In genomic region chr8:91312342-91312741, GRCm38 (mm10) we compare ENCODE assay signal across 8 mouse cellular contexts. TPM values are rescaled to one million over a fixed set of nuclear protein-coding genes. Genes with fewer than 3 reads are reported as not detected.
DNase-seq lines count a peak whose midpoint lies in the region; ATAC-seq lines count a peak whose summit lies in the region.

No protein-coding gene starts in this region.

- WGBS in kidney, embryonic 14.5 days, result 69% methylated on average over 2 of the region's 2 CpGs
- WGBS in embryonic facial prominence, embryonic 10.5 days, result 81% methylated on average over 2 of the region's 2 CpGs
- WGBS in intestine, embryonic 15.5 days, result 72% methylated on average over 2 of the region's 2 CpGs
- 87% methylated on average over 2 of the region's 2 CpGs for WGBS in midbrain, embryonic 15.5 days

- H3K4me3 ChIP-seq in kidney, embryonic 14.5 days (ENCODE audit: low read length), result peak overlapping the region; percentile 66
- peak overlapping the region; percentile 84 for H3K4me3 ChIP-seq in embryonic facial prominence, embryonic 10.5 days
- H3K4me3 ChIP-seq in intestine, embryonic 15.5 days (replicated peaks), result peak overlapping the region; percentile 84
- peak overlapping the region; percentile 65 for H3K4me3 ChIP-seq in midbrain, embryonic 15.5 days

- ATAC-seq in kidney, embryonic 14.5 days (ENCODE audit: low FRiP score, low TSS enrichment), result no peak
- ATAC-seq in intestine, embryonic 15.5 days, result no peak
- no peak for ATAC-seq in midbrain, embryonic 15.5 days (replicated peaks)
- ATAC-seq in megakaryocyte-erythroid progenitor cell, adult 5-6 weeks (replicated peaks; ENCODE audit: low FRiP score, low TSS enrichment, poor library complexity, severe bottlenecking), result no peak

- no peaks in the 10 kb centered on the region for H3K36me3 ChIP-seq in kidney, embryonic 14.5 days (ENCODE audit: control insufficient read depth, insufficient read depth, low read length)
- H3K36me3 ChIP-seq in embryonic facial prominence, embryonic 10.5 days (replicated peaks), result peaks cover 7% of the 10 kb centered on the region; the same call in 1 of the 2 replicates
- no peaks in the 10 kb centered on the region for H3K36me3 ChIP-seq in intestine, embryonic 15.5 days
- H3K36me3 ChIP-seq in midbrain, embryonic 15.5 days (replicated peaks), result no peaks in the 10 kb centered on the region

- H3K9ac ChIP-seq in kidney, embryonic 14.5 days (ENCODE audit: low read depth, low read length), result peak overlapping the region; percentile 67; the same call in 1 of the 2 replicates
- H3K9ac ChIP-seq in intestine, embryonic 15.5 days, result peak overlapping the region; percentile 50; the same call in 1 of the 2 replicates
- peak overlapping the region; percentile 66 for H3K9ac ChIP-seq in midbrain, embryonic 15.5 days

- no peaks in the 10 kb centered on the region for H3K27me3 ChIP-seq in kidney, embryonic 14.5 days (ENCODE audit: control insufficient read depth, insufficient read depth, low read length)
- H3K27me3 ChIP-seq in embryonic facial prominence, embryonic 10.5 days (replicated peaks; ENCODE audit: low read depth, poor library complexity, severe bottlenecking), result no peaks in the 10 kb centered on the region
- H3K27me3 ChIP-seq in intestine, embryonic 15.5 days (replicated peaks), result no peaks in the 10 kb centered on the region
- H3K27me3 ChIP-seq in midbrain, embryonic 15.5 days (replicated peaks), result no peaks in the 10 kb centered on the region

- H3K4me2 ChIP-seq in kidney, embryonic 14.5 days (replicated peaks; ENCODE audit: low read depth, low read length), result peak overlapping the region; percentile 71
- peak overlapping the region; percentile 62 for H3K4me2 ChIP-seq in intestine, embryonic 15.5 days (replicated peaks)
- peak overlapping the region; percentile 51 for H3K4me2 ChIP-seq in midbrain, embryonic 15.5 days

- no peaks in the 10 kb centered on the region for H3K9me3 ChIP-seq in kidney, embryonic 14.5 days (ENCODE audit: control insufficient read depth, low read length)
- H3K9me3 ChIP-seq in embryonic facial prominence, embryonic 10.5 days, result no peaks in the 10 kb centered on the region
- H3K9me3 ChIP-seq in intestine, embryonic 15.5 days, result no peaks in the 10 kb centered on the region
- no peaks in the 10 kb centered on the region for H3K9me3 ChIP-seq in midbrain, embryonic 15.5 days

- peaks cover 11% of the 10 kb centered on the region; the same call in 1 of the 2 replicates for H3K4me1 ChIP-seq in kidney, embryonic 14.5 days (ENCODE audit: control insufficient read depth, insufficient read depth, low read length)
- H3K4me1 ChIP-seq in embryonic facial prominence, embryonic 10.5 days, result peaks cover 22% of the 10 kb centered on the region
- peaks cover 20% of the 10 kb centered on the region for H3K4me1 ChIP-seq in intestine, embryonic 15.5 days (replicated peaks)
- peaks cover 33% of the 10 kb centered on the region for H3K4me1 ChIP-seq in midbrain, embryonic 15.5 days

- no peak overlapping the region for H3K27ac ChIP-seq in kidney, embryonic 14.5 days (ENCODE audit: low read depth, low read length)
- peak overlapping the region; percentile 96; the same call in 1 of the 2 replicates for H3K27ac ChIP-seq in embryonic facial prominence, embryonic 10.5 days (replicated peaks)
- H3K27ac ChIP-seq in intestine, embryonic 15.5 days, result no peak overlapping the region
- no peak overlapping the region for H3K27ac ChIP-seq in midbrain, embryonic 15.5 days

- no peak for DNase-seq in kidney, adult 8-10 months
- no peak for DNase-seq in embryonic facial prominence, embryonic 10.5 days (ENCODE audit: low spot score)
- no peak for DNase-seq in cerebellum, adult 9-10 months
- no peak for DNase-seq in cerebellum, postnatal 4 days (ENCODE audit: low spot score in 2 of 2)

RNA-seq across cellular contexts. Expression of gene Rpgrip1l, which starts 0.7 kb away (rescaled TPM):
- polyA plus RNA-seq in kidney, embryonic 14.5 days (2014; fragmentation: Nextera tagmentation; extraction: Ambion mirVana), result 14.3 and 14.9 TPM in 2 replicates
- polyA plus RNA-seq in embryonic facial prominence, embryonic 10.5 days (2016; fragmentation: Nextera tagmentation; extraction: Ambion mirVana), result 11.1 and 11.3 TPM in 2 replicates
- polyA plus RNA-seq in intestine, embryonic 15.5 days (2015; fragmentation: Nextera tagmentation; extraction: Ambion mirVana), result 6.2 and 9.3 TPM in 2 replicates
- polyA plus RNA-seq in midbrain, embryonic 15.5 days (2015; fragmentation: Nextera tagmentation; extraction: Ambion mirVana), result 12.6 and 12.9 TPM in 2 replicates
- 5.1 and 5.5 TPM in 2 replicates for total RNA-seq in megakaryocyte-erythroid progenitor cell, adult 5-6 weeks (2014; fragmentation: Nextera tagmentation)
- total RNA-seq in megakaryocyte-erythroid progenitor cell, adult 5-6 weeks (2017), result 8.6 and 9.1 TPM in 2 replicates

RNA-seq across cellular contexts. Expression of gene Fto, which starts 1.0 kb away (rescaled TPM):
- polyA plus RNA-seq in kidney, embryonic 14.5 days (2014; fragmentation: Nextera tagmentation; extraction: Ambion mirVana), result 44.7 and 94.3 TPM in 2 replicates
- 95.3 and 98.3 TPM in 2 replicates for polyA plus RNA-seq in embryonic facial prominence, embryonic 10.5 days (2016; fragmentation: Nextera tagmentation; extraction: Ambion mirVana)
- polyA plus RNA-seq in intestine, embryonic 15.5 days (2015; fragmentation: Nextera tagmentation; extraction: Ambion mirVana), result 55.3 and 59.7 TPM in 2 replicates
- polyA plus RNA-seq in midbrain, embryonic 15.5 days (2015; fragmentation: Nextera tagmentation; extraction: Ambion mirVana), result 167 and 176 TPM in 2 replicates
- 52.5 and 53.8 TPM in 2 replicates for total RNA-seq in megakaryocyte-erythroid progenitor cell, adult 5-6 weeks (2014; fragmentation: Nextera tagmentation)
- total RNA-seq in megakaryocyte-erythroid progenitor cell, adult 5-6 weeks (2017), result 22.2 and 24.6 TPM in 2 replicates
